Mouse (Mus musculus): Measurements from ENCODE around the gene Map3k5. TPM values are rescaled to one million over a fixed set of nuclear protein-coding genes. Genes with fewer than 3 reads are reported as not detected.

Map3k5 gene
- polyA plus RNA-seq, 1 experiment from 2014 or later = 1.4 TPM

- Histone ChIP-seq H3K27me3 (no peaks in the 10 kb centered on the region), H3K9me3 (no peaks in the 10 kb centered on the region), H3K27ac (no peak overlapping the region), H3K4me1 (peaks cover 27% of the 10 kb centered on the region), H3K9ac (no peak overlapping the region), H3K4me3 (no peak overlapping the region), H3K36me3 (no peaks in the 10 kb centered on the region), H3K4me2 (no peak overlapping the region)
- no peak for ATAC-seq (ENCODE audit: insufficient number of reproducible peaks, low FRiP score, low TSS enrichment, low read depth)
- 73% methylated on average over 9 of the region's 9 CpGs for WGBS
Measured at GRCm38 (mm10) chr10:19936961-19937708, 2.9 kb downstream of the Map3k5 start.

GRCm38 (mm10) chr10:19938738-19939137, 4.5 kb downstream of the Map3k5 start:
- Histone ChIP-seq H3K27me3 (no peaks in the 10 kb centered on the region), H3K27ac (no peak overlapping the region), H3K36me3 (no peaks in the 10 kb centered on the region), H3K4me2 (no peak overlapping the region), H3K4me3 (no peak overlapping the region), H3K9me3 (no peaks in the 10 kb centered on the region), H3K4me1 (peaks cover 19% of the 10 kb centered on the region), H3K9ac (no peak overlapping the region)
- ATAC-seq (ENCODE audit: insufficient number of reproducible peaks, low FRiP score, low TSS enrichment, low read depth) = no peak
- 69% methylated on average over 6 of the region's 6 CpGs for WGBS

- WGBS = 53% methylated on average over 8 of the region's 8 CpGs
- Histone ChIP-seq H3K4me2 (no peak overlapping the region), H3K4me1 (peaks cover 19% of the 10 kb centered on the region), H3K9me3 (no peaks in the 10 kb centered on the region), H3K9ac (no peak overlapping the region), H3K27me3 (no peaks in the 10 kb centered on the region), H3K36me3 (no peaks in the 10 kb centered on the region), H3K27ac (no peak overlapping the region), H3K4me3 (no peak overlapping the region)
- no peak for ATAC-seq (ENCODE audit: insufficient number of reproducible peaks, low FRiP score, low TSS enrichment, low read depth)
Measured at GRCm38 (mm10) chr10:19939282-19939705, 5.0 kb downstream of the Map3k5 start.

GRCm38 (mm10) chr10:19940127-19940526, 5.9 kb downstream of the Map3k5 start:
- 90% methylated on average over 7 of the region's 7 CpGs for WGBS
- Histone ChIP-seq H3K4me2 (no peak overlapping the region), H3K4me3 (no peak overlapping the region), H3K4me1 (peaks cover 14% of the 10 kb centered on the region), H3K27me3 (no peaks in the 10 kb centered on the region), H3K9ac (no peak overlapping the region), H3K27ac (no peak overlapping the region), H3K36me3 (no peaks in the 10 kb centered on the region), H3K9me3 (no peaks in the 10 kb centered on the region)
- ATAC-seq (ENCODE audit: insufficient number of reproducible peaks, low FRiP score, low TSS enrichment, low read depth) = no peak

GRCm38 (mm10) chr10:19940626-19941025, 6.4 kb downstream of the Map3k5 start:
- Histone ChIP-seq H3K4me2 (no peak overlapping the region), H3K4me3 (no peak overlapping the region), H3K36me3 (no peaks in the 10 kb centered on the region), H3K9ac (no peak overlapping the region), H3K4me1 (peaks cover 12% of the 10 kb centered on the region), H3K27me3 (no peaks in the 10 kb centered on the region), H3K27ac (no peak overlapping the region), H3K9me3 (no peaks in the 10 kb centered on the region)
- WGBS = 77% methylated on average over 8 of the region's 8 CpGs
- ATAC-seq (ENCODE audit: insufficient number of reproducible peaks, low FRiP score, low TSS enrichment, low read depth) = no peak

- Histone ChIP-seq H3K4me3 (no peak overlapping the region), H3K4me2 (no peak overlapping the region), H3K27me3 (no peaks in the 10 kb centered on the region), H3K9ac (no peak overlapping the region), H3K9me3 (no peaks in the 10 kb centered on the region), H3K36me3 (no peaks in the 10 kb centered on the region), H3K4me1 (peaks cover 12% of the 10 kb centered on the region), H3K27ac (no peak overlapping the region)
- 49% methylated on average over 6 of the region's 6 CpGs for WGBS
- ATAC-seq (ENCODE audit: insufficient number of reproducible peaks, low FRiP score, low TSS enrichment, low read depth) = no peak
Measured at GRCm38 (mm10) chr10:19941063-19941462, 6.8 kb downstream of the Map3k5 start.

- ATAC-seq (ENCODE audit: insufficient number of reproducible peaks, low FRiP score, low TSS enrichment, low read depth) = no peak
- H3K9me3 ChIP-seq = no peaks in the 10 kb centered on the region
- peaks cover 7% of the 10 kb centered on the region for H3K4me1 ChIP-seq
- 85% methylated on average over 9 of the region's 9 CpGs for WGBS
- H3K27ac ChIP-seq = no peak overlapping the region
- no peak overlapping the region for H3K4me3 ChIP-seq
- no peaks in the 10 kb centered on the region for H3K36me3 ChIP-seq
- no peak overlapping the region for H3K9ac ChIP-seq
- H3K4me2 ChIP-seq = no peak overlapping the region
- H3K27me3 ChIP-seq = no peaks in the 10 kb centered on the region
Measured at GRCm38 (mm10) chr10:19941914-19942313, 7.6 kb downstream of the Map3k5 start.

- 92% methylated on average over 3 of the region's 3 CpGs for WGBS
- Histone ChIP-seq H3K4me2 (no peak overlapping the region), H3K27ac (no peak overlapping the region), H3K9ac (no peak overlapping the region), H3K36me3 (no peaks in the 10 kb centered on the region), H3K4me3 (no peak overlapping the region), H3K4me1 (peaks cover 4% of the 10 kb centered on the region; the same call in 1 of the 2 replicates), H3K9me3 (no peaks in the 10 kb centered on the region), H3K27me3 (no peaks in the 10 kb centered on the region)
- ATAC-seq (ENCODE audit: insufficient number of reproducible peaks, low FRiP score, low TSS enrichment, low read depth) = no peak
Measured at GRCm38 (mm10) chr10:19942621-19943020, 8.3 kb downstream of the Map3k5 start.

- no peak for ATAC-seq (ENCODE audit: insufficient number of reproducible peaks, low FRiP score, low TSS enrichment, low read depth)
- Histone ChIP-seq H3K36me3 (no peaks in the 10 kb centered on the region), H3K4me2 (no peak overlapping the region), H3K4me1 (no peaks in the 10 kb centered on the region), H3K9me3 (no peaks in the 10 kb centered on the region), H3K27ac (no peak overlapping the region), H3K4me3 (no peak overlapping the region), H3K27me3 (no peaks in the 10 kb centered on the region), H3K9ac (no peak overlapping the region)
- WGBS = 59% methylated on average over 7 of the region's 7 CpGs
Measured at GRCm38 (mm10) chr10:19945651-19946050, 11.4 kb downstream of the Map3k5 start.

- ATAC-seq (ENCODE audit: insufficient number of reproducible peaks, low FRiP score, low TSS enrichment, low read depth) = no peak
Measured at GRCm38 (mm10) chr10:19946644-19947043, 12.4 kb downstream of the Map3k5 start.

GRCm38 (mm10) chr10:19947441-19947840, 13.2 kb downstream of the Map3k5 start:
- WGBS = 87% methylated on average over 10 of the region's 10 CpGs
- H3K9me3 ChIP-seq = no peaks in the 10 kb centered on the region
- no peak for ATAC-seq (ENCODE audit: insufficient number of reproducible peaks, low FRiP score, low TSS enrichment, low read depth)
- no peaks in the 10 kb centered on the region for H3K27me3 ChIP-seq
- H3K4me1 ChIP-seq = no peaks in the 10 kb centered on the region
- no peak overlapping the region for H3K27ac ChIP-seq
- H3K4me2 ChIP-seq = no peak overlapping the region
- no peak overlapping the region for H3K9ac ChIP-seq
- no peaks in the 10 kb centered on the region for H3K36me3 ChIP-seq
- no peak overlapping the region for H3K4me3 ChIP-seq

More at GRCm38 (mm10) chr10:19946644-19947043, 12.4 kb downstream of the Map3k5 start:
- 85% methylated on average over 6 of the region's 6 CpGs for WGBS
- no peak overlapping the region for H3K4me3 ChIP-seq
- no peak overlapping the region for H3K27ac ChIP-seq
- H3K9ac ChIP-seq = no peak overlapping the region
- H3K36me3 ChIP-seq = no peaks in the 10 kb centered on the region
- no peaks in the 10 kb centered on the region for H3K27me3 ChIP-seq
- H3K9me3 ChIP-seq = no peaks in the 10 kb centered on the region
- no peaks in the 10 kb centered on the region for H3K4me1 ChIP-seq
- no peak overlapping the region for H3K4me2 ChIP-seq

GRCm38 (mm10) chr10:19947901-19948300, 13.6 kb downstream of the Map3k5 start:
- WGBS = 92% methylated on average over 5 of the region's 5 CpGs
- Histone ChIP-seq H3K9ac (no peak overlapping the region), H3K4me1 (no peaks in the 10 kb centered on the region), H3K27me3 (no peaks in the 10 kb centered on the region), H3K36me3 (no peaks in the 10 kb centered on the region), H3K4me3 (no peak overlapping the region), H3K9me3 (no peaks in the 10 kb centered on the region), H3K27ac (no peak overlapping the region), H3K4me2 (no peak overlapping the region)
- ATAC-seq (ENCODE audit: insufficient number of reproducible peaks, low FRiP score, low TSS enrichment, low read depth) = no peak

Measured in limb, embryonic 15.5 days (tissue).